In the genomic region with DNA sequence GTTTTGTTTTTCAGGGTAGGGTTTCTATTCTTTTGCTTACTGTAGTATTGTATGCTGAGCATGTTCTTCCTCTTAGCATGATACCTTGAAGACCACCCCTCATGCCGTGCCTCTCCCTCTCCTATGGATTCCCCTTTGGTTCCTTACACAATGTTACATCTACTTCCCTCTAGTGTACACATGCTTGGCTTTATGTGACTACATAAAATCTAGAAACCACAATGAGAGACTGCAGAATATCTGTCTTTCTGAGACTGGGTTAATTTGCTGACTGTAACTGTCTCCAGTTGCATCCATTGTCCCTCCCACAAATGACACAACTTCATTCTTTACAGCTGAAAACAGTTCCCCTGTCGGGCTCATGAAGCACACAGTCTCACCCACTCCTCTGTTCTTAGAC, we compare ENCODE assay signal across 12 mouse cellular contexts.
"Had no signal": no experiment of that assay in that cellular context is flagged by ENCODE, and none has a peak within 500 bp of the region (broad histone marks: within the 10 kb centered on the region; RNA-seq: fewer than 3 reads in every experiment).

No protein-coding gene starts in this region.

- ATAC-seq: midbrain, embryonic 16.5 days had no signal

- DNase-seq: lung, adult 18-20 months; lung, embryonic 14.5 days; lung, postnatal 10 days; lung, postnatal 4 days; midbrain, embryonic 14.5 days; retina, postnatal 1 day; right cerebral cortex, postnatal 14 days; spleen, adult 18-20 months; thymus, adult 18-20 months; thymus, postnatal 14 days; thymus, postnatal 36 days had no signal
